Mouse (Mus musculus) frontal cortex, adult (tissue): ENCODE data around the gene Tmod1.

ENCODE experiments used
- ATAC-seq: cut with Nextera tagmentation; 2 replicates; pipeline ENCODE4 v1.9.2; 2017; ENCODE audit warnings: mild to moderate bottlenecking, moderate library complexity, mixed read lengths; ENCODE audit not compliant: low TSS enrichment

Tmod1 gene

GRCm38 (mm10) chr4:46038892-46039751 lies at the start of gene Tmod1:
Tmod1 (plus strand) TSS chr4:46038935.
- peak; percentile 42 for ATAC-seq

GRCm38 (mm10) chr4:45990427-45991135 lies 48.2 kb upstream of the Tmod1 start:
- no peak for ATAC-seq

GRCm38 (mm10) chr4:45998536-45998935 lies 40.2 kb upstream of the Tmod1 start:
- peak; percentile 47 for ATAC-seq

- no peak for ATAC-seq
Measured at GRCm38 (mm10) chr4:46008142-46008793, 30.5 kb upstream of the Tmod1 start.

- ATAC-seq: no peak
Measured at GRCm38 (mm10) chr4:46011698-46012097, 27.0 kb upstream of the Tmod1 start.

- ATAC-seq: no peak
Measured at GRCm38 (mm10) chr4:46015605-46016004, 23.1 kb upstream of the Tmod1 start.

- no peak for ATAC-seq
Measured at GRCm38 (mm10) chr4:46023021-46023481, 15.7 kb upstream of the Tmod1 start.

GRCm38 (mm10) chr4:46025893-46026292 lies 12.8 kb upstream of the Tmod1 start:
- ATAC-seq: peak; percentile 67; the same call in 1 of the 2 replicates

GRCm38 (mm10) chr4:46028224-46028623 lies 10.5 kb upstream of the Tmod1 start:
- no peak for ATAC-seq

- ATAC-seq: no peak
Measured at GRCm38 (mm10) chr4:46028781-46029180, 10.0 kb upstream of the Tmod1 start.

GRCm38 (mm10) chr4:46029552-46029951 lies 9.2 kb upstream of the Tmod1 start:
- 0 out of 2 replicates have a peak, but pooled peaks have one; percentile 55 for ATAC-seq

GRCm38 (mm10) chr4:46032448-46032847 lies 6.3 kb upstream of the Tmod1 start:
- ATAC-seq: no peak

GRCm38 (mm10) chr4:46033197-46033596 lies 5.5 kb upstream of the Tmod1 start:
- no peak for ATAC-seq

- no peak for ATAC-seq
Measured at GRCm38 (mm10) chr4:46038591-46038891, 194 bp upstream of the Tmod1 start.

GRCm38 (mm10) chr4:46039899-46040298 lies 1.2 kb downstream of the Tmod1 start:
- no peak for ATAC-seq

GRCm38 (mm10) chr4:46040594-46041192 lies 2.0 kb downstream of the Tmod1 start:
- ATAC-seq: peak; percentile 53

GRCm38 (mm10) chr4:46041761-46042504 lies 3.2 kb downstream of the Tmod1 start:
- ATAC-seq: no peak

- no peak for ATAC-seq
Measured at GRCm38 (mm10) chr4:46042505-46042850, 3.7 kb downstream of the Tmod1 start.

- no peak for ATAC-seq
Measured at GRCm38 (mm10) chr4:46043361-46043760, 4.6 kb downstream of the Tmod1 start.

GRCm38 (mm10) chr4:46047971-46048370 lies 9.2 kb downstream of the Tmod1 start:
- ATAC-seq: peak; percentile 56; the same call in 1 of the 2 replicates

GRCm38 (mm10) chr4:46048418-46048817 lies 9.7 kb downstream of the Tmod1 start:
- ATAC-seq: no peak
